Mouse (Mus musculus): ENCODE data around the gene Ick. TPM values are rescaled to one million over a fixed set of nuclear protein-coding genes. Genes with fewer than 3 reads are reported as not detected.
A peak's percentile ranks its signal among the peaks of the same experiment; 100 is the strongest.

The Ick gene
- polyA plus RNA-seq, 1 experiment from 2014 or later = 29.3 TPM

DNA sequence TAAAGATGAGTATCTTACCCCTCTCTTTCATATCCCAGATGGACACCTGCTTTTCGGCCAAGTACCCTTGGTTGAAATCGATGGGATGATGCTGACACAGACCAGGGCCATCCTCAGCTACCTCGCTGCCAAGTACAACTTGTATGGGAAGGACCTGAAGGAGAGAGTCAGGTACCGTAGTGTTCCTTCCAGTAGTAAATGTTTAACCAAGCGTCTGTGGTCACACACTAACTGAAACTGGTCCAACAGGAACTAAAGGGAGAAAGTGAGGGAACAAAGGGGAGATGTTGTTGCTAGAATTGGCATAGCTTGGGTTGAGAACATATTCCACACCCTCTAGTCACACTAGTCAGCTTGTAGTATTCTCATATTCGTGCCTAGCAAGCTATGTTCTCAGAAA lies 95.2 kb downstream of the Ick start:
- H3K4me2 ChIP-seq (replicated peaks; ENCODE audit: low read depth, low read length) = no peak overlapping the region
- no peak overlapping the region for H3K27ac ChIP-seq (ENCODE audit: low read depth, low read length)
- H3K27me3 ChIP-seq (ENCODE audit: control insufficient read depth, insufficient read depth, low read length) = no peaks in the 10 kb centered on the region
- H3K4me3 ChIP-seq (ENCODE audit: low read length) = no peak overlapping the region
- ATAC-seq (ENCODE audit: low FRiP score, low TSS enrichment) = peak; percentile 55; the same call in 1 of the 2 replicates
- H3K4me1 ChIP-seq (ENCODE audit: control insufficient read depth, insufficient read depth, low read length) = no peaks in the 10 kb centered on the region
- H3K9ac ChIP-seq (ENCODE audit: low read depth, low read length) = no peak overlapping the region
- WGBS = 84% methylated on average over 6 of the region's 6 CpGs
- H3K36me3 ChIP-seq (ENCODE audit: control insufficient read depth, insufficient read depth, low read length) = peaks cover 23% of the 10 kb centered on the region; the same call in 1 of the 2 replicates
- no peaks in the 10 kb centered on the region for H3K9me3 ChIP-seq (ENCODE audit: control insufficient read depth, low read length)

DNA sequence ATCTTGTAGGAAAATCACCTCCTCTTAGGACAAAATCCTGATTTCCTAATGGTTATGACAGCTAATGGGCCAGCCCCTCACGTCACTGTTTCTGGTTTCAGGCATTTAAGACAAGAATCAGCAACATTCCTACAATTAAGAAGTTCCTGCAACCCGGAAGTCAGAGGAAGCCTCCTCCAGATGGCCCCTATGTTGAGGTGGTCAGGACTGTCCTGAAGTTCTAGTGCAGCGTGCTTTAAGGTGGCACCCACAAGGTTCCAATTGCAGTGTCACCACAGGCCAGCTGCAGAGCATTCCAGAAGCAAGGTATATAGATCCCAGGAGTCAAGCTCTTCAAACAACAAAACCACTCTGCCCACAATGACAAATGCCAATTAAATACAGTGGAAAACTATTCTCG lies 100.0 kb downstream of the Ick start:
- H3K27me3 ChIP-seq (ENCODE audit: control insufficient read depth, insufficient read depth, low read length) = no peaks in the 10 kb centered on the region
- H3K4me1 ChIP-seq (ENCODE audit: control insufficient read depth, insufficient read depth, low read length) = no peaks in the 10 kb centered on the region
- no peak overlapping the region for H3K4me3 ChIP-seq (ENCODE audit: low read length)
- no peak for ATAC-seq (ENCODE audit: low FRiP score, low TSS enrichment)
- H3K36me3 ChIP-seq (ENCODE audit: control insufficient read depth, insufficient read depth, low read length) = peaks cover 30% of the 10 kb centered on the region; the same call in 1 of the 2 replicates
- H3K4me2 ChIP-seq (replicated peaks; ENCODE audit: low read depth, low read length) = no peak overlapping the region
- H3K9ac ChIP-seq (ENCODE audit: low read depth, low read length) = no peak overlapping the region
- WGBS = 52% methylated on average over 4 of the region's 4 CpGs
- H3K27ac ChIP-seq (ENCODE audit: low read depth, low read length) = no peak overlapping the region
- no peaks in the 10 kb centered on the region for H3K9me3 ChIP-seq (ENCODE audit: control insufficient read depth, low read length)

DNA sequence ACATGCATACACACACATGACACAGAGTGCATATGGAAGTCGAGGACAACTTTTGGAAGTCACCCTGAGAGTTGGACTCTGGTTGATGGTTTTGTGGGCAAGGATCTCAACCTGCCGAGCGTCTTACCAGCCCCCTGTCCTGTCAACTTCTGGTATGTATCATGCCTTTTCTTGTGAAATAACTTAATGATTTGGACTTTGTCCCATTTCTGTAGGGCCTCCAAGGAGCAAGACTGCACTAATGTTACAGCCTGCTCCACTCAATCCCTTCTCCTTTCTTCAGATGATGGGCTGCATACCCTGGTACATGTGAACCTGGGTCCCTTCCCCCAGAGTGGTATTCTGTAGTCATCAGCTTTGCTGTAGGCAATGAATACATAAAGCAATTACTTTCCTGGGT lies 101.1 kb downstream of the Ick start:
- no peak for ATAC-seq (ENCODE audit: low FRiP score, low TSS enrichment)
- no peak overlapping the region for H3K4me2 ChIP-seq (replicated peaks; ENCODE audit: low read depth, low read length)

DNA sequence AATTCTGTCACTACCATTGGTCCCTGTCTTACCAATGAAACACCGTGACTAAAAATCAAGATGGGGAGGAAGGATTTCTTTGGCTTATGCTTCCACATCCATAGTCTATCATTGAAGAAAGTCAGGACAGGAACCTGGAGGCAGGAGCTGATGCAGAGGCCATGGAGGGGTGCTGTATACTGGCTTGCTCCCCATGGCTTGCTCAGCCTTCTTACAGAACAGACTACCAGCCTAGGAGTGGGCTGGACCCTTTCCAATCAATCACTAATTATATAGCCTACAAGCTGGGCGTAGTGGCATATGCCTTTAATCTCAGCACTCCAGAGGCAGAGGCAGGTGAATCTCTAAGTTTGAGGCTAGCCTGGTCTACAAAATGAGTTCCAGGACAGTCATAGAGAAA lies 101.8 kb downstream of the Ick start:
- Histone ChIP-seq H3K4me3 (ENCODE audit: low read length) (no peak overlapping the region), H3K27ac (ENCODE audit: low read depth, low read length) (no peak overlapping the region), H3K9me3 (ENCODE audit: control insufficient read depth, low read length) (no peaks in the 10 kb centered on the region), H3K27me3 (ENCODE audit: control insufficient read depth, insufficient read depth, low read length) (no peaks in the 10 kb centered on the region), H3K9ac (ENCODE audit: low read depth, low read length) (no peak overlapping the region), H3K36me3 (ENCODE audit: control insufficient read depth, insufficient read depth, low read length) (peaks cover 14% of the 10 kb centered on the region; the same call in 1 of the 2 replicates), H3K4me2 (replicated peaks; ENCODE audit: low read depth, low read length) (no peak overlapping the region), H3K4me1 (ENCODE audit: control insufficient read depth, insufficient read depth, low read length) (no peaks in the 10 kb centered on the region)
- no peak for ATAC-seq (ENCODE audit: low FRiP score, low TSS enrichment)
- 93% methylated on average over 2 of the region's 2 CpGs for WGBS

More for the DNA sequence above, 101.1 kb downstream of the Ick start:
- Histone ChIP-seq H3K36me3 (ENCODE audit: control insufficient read depth, insufficient read depth, low read length) (peaks cover 20% of the 10 kb centered on the region; the same call in 1 of the 2 replicates), H3K27ac (ENCODE audit: low read depth, low read length) (no peak overlapping the region), H3K4me1 (ENCODE audit: control insufficient read depth, insufficient read depth, low read length) (no peaks in the 10 kb centered on the region), H3K27me3 (ENCODE audit: control insufficient read depth, insufficient read depth, low read length) (no peaks in the 10 kb centered on the region), H3K9me3 (ENCODE audit: control insufficient read depth, low read length) (no peaks in the 10 kb centered on the region), H3K9ac (ENCODE audit: low read depth, low read length) (no peak overlapping the region), H3K4me3 (ENCODE audit: low read length) (no peak overlapping the region)
- 97% methylated on average over 3 of the region's 3 CpGs for WGBS

GRCm38 (mm10) chr9:78211521-78211920 lies 102.5 kb downstream of the Ick start:
- no peak overlapping the region for H3K9ac ChIP-seq (ENCODE audit: low read depth, low read length)
- no peak overlapping the region for H3K4me2 ChIP-seq (replicated peaks; ENCODE audit: low read depth, low read length)
- no peaks in the 10 kb centered on the region for H3K27me3 ChIP-seq (ENCODE audit: control insufficient read depth, insufficient read depth, low read length)
- H3K27ac ChIP-seq (ENCODE audit: low read depth, low read length) = no peak overlapping the region
- WGBS = 93% methylated on average over 3 of the region's 3 CpGs
- H3K9me3 ChIP-seq (ENCODE audit: control insufficient read depth, low read length) = no peaks in the 10 kb centered on the region
- peaks cover 14% of the 10 kb centered on the region; the same call in 1 of the 2 replicates for H3K36me3 ChIP-seq (ENCODE audit: control insufficient read depth, insufficient read depth, low read length)
- H3K4me1 ChIP-seq (ENCODE audit: control insufficient read depth, insufficient read depth, low read length) = no peaks in the 10 kb centered on the region
- H3K4me3 ChIP-seq (ENCODE audit: low read length) = no peak overlapping the region
- ATAC-seq (ENCODE audit: low FRiP score, low TSS enrichment) = no peak

- ATAC-seq (ENCODE audit: low FRiP score, low TSS enrichment) = no peak
These were observed 103.5 kb downstream of the Ick start for GRCm38 (mm10) chr9:78212341-78213049.

DNA sequence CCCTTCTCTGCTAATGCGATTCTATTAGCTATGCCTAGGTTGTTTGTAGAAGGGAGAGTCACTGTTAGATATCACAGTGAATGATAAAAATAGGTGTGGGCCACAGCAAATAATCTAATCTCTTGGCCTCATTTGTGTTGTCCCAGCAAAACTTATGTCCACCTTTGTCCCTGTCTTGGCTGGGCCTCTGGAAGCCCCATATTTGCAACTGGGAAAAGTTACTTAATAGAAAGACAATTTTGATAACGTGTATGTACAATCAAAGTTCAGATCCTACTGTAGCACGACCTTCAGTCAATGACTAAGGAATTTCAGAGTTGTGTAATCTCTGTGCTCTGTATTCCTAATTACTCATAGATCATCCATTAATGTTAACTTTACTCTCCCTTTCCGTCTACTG lies 108.1 kb downstream of the Ick start:
- Histone ChIP-seq H3K9me3 (ENCODE audit: control insufficient read depth, low read length) (no peaks in the 10 kb centered on the region), H3K4me2 (replicated peaks; ENCODE audit: low read depth, low read length) (no peak overlapping the region), H3K4me3 (ENCODE audit: low read length) (no peak overlapping the region), H3K27me3 (ENCODE audit: control insufficient read depth, insufficient read depth, low read length) (no peaks in the 10 kb centered on the region), H3K4me1 (ENCODE audit: control insufficient read depth, insufficient read depth, low read length) (no peaks in the 10 kb centered on the region), H3K27ac (ENCODE audit: low read depth, low read length) (no peak overlapping the region), H3K36me3 (ENCODE audit: control insufficient read depth, insufficient read depth, low read length) (no peaks in the 10 kb centered on the region), H3K9ac (ENCODE audit: low read depth, low read length) (no peak overlapping the region)
- WGBS = 72% methylated on average over 4 of the region's 4 CpGs
- ATAC-seq (ENCODE audit: low FRiP score, low TSS enrichment) = no peak

More at GRCm38 (mm10) chr9:78212341-78213049, 103.5 kb downstream of the Ick start:
- Histone ChIP-seq H3K27me3 (ENCODE audit: control insufficient read depth, insufficient read depth, low read length) (no peaks in the 10 kb centered on the region), H3K36me3 (ENCODE audit: control insufficient read depth, insufficient read depth, low read length) (peaks cover 14% of the 10 kb centered on the region; the same call in 1 of the 2 replicates), H3K4me3 (ENCODE audit: low read length) (no peak overlapping the region), H3K4me2 (replicated peaks; ENCODE audit: low read depth, low read length) (no peak overlapping the region), H3K27ac (ENCODE audit: low read depth, low read length) (no peak overlapping the region), H3K9ac (ENCODE audit: low read depth, low read length) (no peak overlapping the region), H3K9me3 (ENCODE audit: control insufficient read depth, low read length) (no peaks in the 10 kb centered on the region), H3K4me1 (ENCODE audit: control insufficient read depth, insufficient read depth, low read length) (no peaks in the 10 kb centered on the region)
- WGBS = 72% methylated on average over 7 of the region's 7 CpGs

Other genes with a start within 250 kb of the Ick start
- gene Elovl5, start 191.8 kb upstream of the Ick start, polyA plus RNA-seq (2014; fragmentation: Nextera tagmentation; extraction: Ambion mirVana) = 73.9 and 112 TPM in 2 replicates
- 0.39 and 0.51 TPM in 2 replicates for gene Gcm1, start 57.3 kb upstream of the Ick start, polyA plus RNA-seq (2014; fragmentation: Nextera tagmentation; extraction: Ambion mirVana)
- gene Fbxo9, start 127 bp upstream of the Ick start, polyA plus RNA-seq (2014; fragmentation: Nextera tagmentation; extraction: Ambion mirVana) = 34.6 and 43.9 TPM in 2 replicates
- 102 and 108 TPM in 2 replicates for gene Gsta4, start 73.6 kb downstream of the Ick start, polyA plus RNA-seq (2014; fragmentation: Nextera tagmentation; extraction: Ambion mirVana)
- gene Gsta1, start 121.5 kb downstream of the Ick start, polyA plus RNA-seq (2014; fragmentation: Nextera tagmentation; extraction: Ambion mirVana) = not detected in 2 replicates
- not detected in 2 replicates for gene Gm3776, start 147.9 kb downstream of the Ick start, polyA plus RNA-seq (2014; fragmentation: Nextera tagmentation; extraction: Ambion mirVana)
- 3.9 and 4.9 TPM in 2 replicates for gene Gm10639, start 180.7 kb downstream of the Ick start, polyA plus RNA-seq (2014; fragmentation: Nextera tagmentation; extraction: Ambion mirVana)
- gene Omt2a, start 205.6 kb downstream of the Ick start, polyA plus RNA-seq (2014; fragmentation: Nextera tagmentation; extraction: Ambion mirVana) = not detected in 2 replicates
- gene Omt2b, start 218.4 kb downstream of the Ick start, polyA plus RNA-seq (2014; fragmentation: Nextera tagmentation; extraction: Ambion mirVana) = not detected in 2 replicates
- 2.6 and 3.6 TPM in 2 replicates for gene Gsta2, start 246.6 kb downstream of the Ick start, polyA plus RNA-seq (2014; fragmentation: Nextera tagmentation; extraction: Ambion mirVana)

All from kidney, embryonic 14.5 days (tissue).